Mouse (Mus musculus): ENCODE data around the gene Rbp7. TPM values are rescaled to one million over a fixed set of nuclear protein-coding genes. Genes with fewer than 3 reads are reported as not detected.
A peak's percentile ranks its signal among the peaks of the same experiment; 100 is the strongest.

Gene Rbp7
- total RNA-seq, 1 experiment from 2014 or later: 103 TPM

DNA sequence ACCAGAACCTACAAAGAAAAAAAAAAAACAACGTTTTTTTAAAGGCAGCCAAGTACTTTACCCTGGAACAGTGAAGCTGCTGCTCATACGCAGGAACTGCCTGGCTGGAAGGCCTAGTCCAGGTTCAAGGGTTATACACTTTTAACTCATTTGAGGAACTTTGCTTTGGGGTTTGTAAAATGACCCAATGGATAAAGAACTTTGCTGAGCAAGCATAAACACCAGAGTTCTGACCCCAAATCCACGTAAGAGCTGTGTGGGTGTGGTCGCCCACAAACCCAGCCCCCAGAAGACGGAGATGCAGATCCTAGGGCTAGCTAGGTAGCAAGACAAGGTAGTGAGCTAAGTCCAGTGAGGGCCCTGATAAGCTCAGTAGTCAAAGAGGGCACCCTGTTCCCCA lies 47.3 kb downstream of the Rbp7 start:
- DNase-seq: no peak

GRCm38 (mm10) chr4:149405713-149406443 lies 48.9 kb downstream of the Rbp7 start:
- DNase-seq: no peak

GRCm38 (mm10) chr4:149404640-149405465 lies 49.9 kb downstream of the Rbp7 start:
- no peak for DNase-seq

DNA sequence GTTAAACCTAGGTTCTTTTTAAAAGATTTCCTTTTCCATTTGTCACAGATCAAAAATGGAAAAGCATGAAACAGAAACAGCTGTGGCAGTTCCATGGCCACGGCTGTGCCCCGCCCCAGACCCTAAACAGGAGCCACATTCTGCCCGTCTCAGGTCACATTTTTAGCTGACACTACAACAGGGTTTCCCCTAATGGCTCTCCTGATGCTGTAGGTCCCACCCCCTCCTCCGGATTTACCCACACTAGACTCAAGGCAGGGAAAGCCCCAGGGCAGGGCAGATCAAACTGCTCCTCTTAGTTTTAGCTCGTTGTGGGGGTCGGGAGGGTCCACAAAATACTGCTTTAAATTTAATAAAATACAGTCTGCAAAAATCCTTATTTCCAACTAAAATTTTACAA lies 51.7 kb downstream of the Rbp7 start:
- DNase-seq: no peak

- DNase-seq: peak; percentile 49
Measured at GRCm38 (mm10) chr4:149401591-149401982, 53.2 kb downstream of the Rbp7 start.

DNA sequence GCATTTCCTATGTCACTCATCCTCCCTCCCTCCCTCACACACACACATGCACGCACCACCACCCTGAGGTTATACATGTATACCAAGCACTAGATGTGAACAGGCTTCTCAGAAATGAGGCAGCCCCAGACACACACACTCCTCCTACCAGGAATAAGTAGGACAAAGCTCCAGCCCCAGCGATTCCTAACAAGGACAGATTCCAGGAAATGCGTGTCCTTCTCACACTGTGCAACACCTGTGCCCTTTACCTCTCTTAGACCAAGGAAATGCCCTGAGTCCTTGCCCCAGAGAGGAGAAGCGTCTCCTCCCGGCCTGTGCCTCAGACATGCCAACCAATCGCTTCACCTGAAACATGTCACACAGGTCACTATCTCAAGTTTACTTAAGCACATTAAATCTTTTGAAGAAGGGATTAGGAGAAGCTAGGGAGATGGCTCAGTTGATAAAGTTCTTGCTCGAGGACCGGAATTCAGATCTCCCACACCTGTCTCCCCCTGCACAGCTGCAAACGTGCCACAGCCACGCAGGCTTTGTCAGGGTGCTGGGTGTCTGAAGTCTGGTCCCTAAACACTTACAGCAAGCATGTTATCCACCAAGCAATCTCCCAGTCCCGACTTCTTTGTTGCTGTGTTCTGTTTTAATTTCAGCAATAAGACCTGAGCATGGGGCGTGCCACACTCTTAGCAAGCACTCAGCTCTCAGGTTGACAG lies 53.7 kb downstream of the Rbp7 start:
- DNase-seq: no peak

Other genes with a start within 250 kb of the Rbp7 start
- gene Kif1b, start 147.3 kb downstream of the Rbp7 start, total RNA-seq (2021): 132 TPM in 2 replicates
- 63.8 and 78.6 TPM in 2 replicates for gene Ube4b, start 28.2 kb downstream of the Rbp7 start, total RNA-seq (2021)
- gene Tmem274, start 22.4 kb upstream of the Rbp7 start, total RNA-seq (2021): not detected in 2 replicates
- 16.1 and 17.9 TPM in 2 replicates for gene Nmnat1, start 30.2 kb upstream of the Rbp7 start, total RNA-seq (2021)
- gene Lzic, start 30.3 kb upstream of the Rbp7 start, total RNA-seq (2021): 32.5 and 35.6 TPM in 2 replicates
- 31.8 and 34.5 TPM in 2 replicates for gene Ctnnbip1, start 63.3 kb upstream of the Rbp7 start, total RNA-seq (2021)
- 69.1 and 76.7 TPM in 2 replicates for gene Clstn1, start 131.5 kb upstream of the Rbp7 start, total RNA-seq (2021)
- 4.4 and 19.1 TPM in 2 replicates for gene Pik3cd, start 247.6 kb upstream of the Rbp7 start, total RNA-seq (2021)

All from adrenal gland, postnatal 14 days (tissue).